Mouse (Mus musculus) stomach, postnatal 0 days (tissue): Measurements from ENCODE around the gene Itpa.

Experiments
- CTCF ChIP-seq: IDR thresholded peaks from 2 replicates; pipeline ENCODE4 v1.5.1; 2016; ENCODE audit warnings: antibody characterized with exemption, low read depth, mild to moderate bottlenecking, moderate library complexity
- EP300 ChIP-seq: optimal IDR thresholded peaks from 2 replicates; pipeline ENCODE3; 2016; ENCODE audit warnings: antibody characterized with exemption

DNA sequence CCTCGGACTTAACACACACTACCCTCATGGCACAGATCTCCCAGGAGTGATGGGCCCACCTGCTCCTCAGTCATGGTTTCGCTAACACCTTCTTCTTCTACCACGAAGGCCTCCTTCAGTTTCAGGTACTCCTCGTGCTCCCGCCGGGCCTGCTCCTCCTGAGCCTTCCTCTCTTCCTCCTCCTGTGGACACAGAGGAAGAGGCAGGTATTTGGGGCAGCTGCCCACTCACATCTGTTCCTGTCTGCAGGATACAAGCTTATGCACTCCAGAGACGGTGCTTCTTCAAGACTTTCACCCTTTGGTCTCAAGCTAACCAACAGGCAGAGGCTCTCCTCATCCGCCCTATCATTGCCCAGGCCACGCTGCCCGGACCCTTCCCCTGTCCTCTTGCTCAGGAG is 8.9 kb upstream of the Itpa start:
- TF ChIP-seq CTCF (no peak), EP300 (no peak)
